Mouse (Mus musculus): ENCODE measurements at regions not wholly inside any gene's neighbourhood (a gene's known extent, or its start where the extent isn't known, plus 50 kb on each side); places are given as distances from the start of the nearest gene placed in this dataset.
A peak's percentile ranks its signal among the peaks of the same experiment; 100 is the strongest.

GRCm38 (mm10) chr15:28131546-28131945 is 72.0 kb upstream of the Dnah5 start:
- no peak overlapping the region for H3K4me2 ChIP-seq
- H3K4me1 ChIP-seq (ENCODE audit: insufficient read depth) = no peaks in the 10 kb centered on the region
- no peak for TF ChIP-seq CTCF (IDR thresholded peaks at IDR 0.05; ENCODE audit: low read depth)
- H3K9ac ChIP-seq = no peak overlapping the region
- H3K27ac ChIP-seq (ENCODE audit: low read depth) = no peak overlapping the region
- no peak overlapping the region for H3K4me3 ChIP-seq (ENCODE audit: low read depth, low read length)
- DNase-seq = no peak
- H3K27me3 ChIP-seq (ENCODE audit: insufficient read depth, low read length) = no peaks in the 10 kb centered on the region
- no peak for ATAC-seq (ENCODE audit: insufficient read depth)
- 82% methylated on average over 4 of the region's 4 CpGs for WGBS
- H3K9me3 ChIP-seq (ENCODE audit: low read depth, low read length) = no peaks in the 10 kb centered on the region; the same call in 1 of the 2 replicates
- H3K36me3 ChIP-seq (ENCODE audit: insufficient read depth) = no peaks in the 10 kb centered on the region

GRCm38 (mm10) chr15:28133171-28133810 is 70.3 kb upstream of the Dnah5 start:
- no peak for TF ChIP-seq CTCF (IDR thresholded peaks at IDR 0.05; ENCODE audit: low read depth)
- Histone ChIP-seq H3K4me3 (ENCODE audit: low read depth, low read length) (no peak overlapping the region), H3K9me3 (ENCODE audit: low read depth, low read length) (no peaks in the 10 kb centered on the region; the same call in 1 of the 2 replicates), H3K4me1 (ENCODE audit: insufficient read depth) (no peaks in the 10 kb centered on the region), H3K27me3 (ENCODE audit: insufficient read depth, low read length) (no peaks in the 10 kb centered on the region), H3K27ac (ENCODE audit: low read depth) (no peak overlapping the region; the same call in 1 of the 2 replicates), H3K4me2 (no peak overlapping the region), H3K36me3 (ENCODE audit: insufficient read depth) (no peaks in the 10 kb centered on the region), H3K9ac (no peak overlapping the region)
- ATAC-seq (ENCODE audit: insufficient read depth) (no peak), DNase-seq (no peak)
- WGBS = 36% methylated on average over 10 of the region's 10 CpGs

- H3K4me1 ChIP-seq (ENCODE audit: insufficient read depth) = no peaks in the 10 kb centered on the region
- H3K27ac ChIP-seq (ENCODE audit: low read depth) = 0 out of 2 replicates have a peak overlapping the region, but pooled peaks have one; percentile 10
- no peaks in the 10 kb centered on the region for H3K27me3 ChIP-seq (ENCODE audit: insufficient read depth, low read length)
- H3K4me2 ChIP-seq = no peak overlapping the region
- H3K9ac ChIP-seq = no peak overlapping the region
- ATAC-seq (ENCODE audit: insufficient read depth) (no peak), DNase-seq (no peak)
- no peak for TF ChIP-seq CTCF (IDR thresholded peaks at IDR 0.05; ENCODE audit: low read depth)
- no peaks in the 10 kb centered on the region; the same call in 1 of the 2 replicates for H3K9me3 ChIP-seq (ENCODE audit: low read depth, low read length)
- no peaks in the 10 kb centered on the region for H3K36me3 ChIP-seq (ENCODE audit: insufficient read depth)
- no peak overlapping the region for H3K4me3 ChIP-seq (ENCODE audit: low read depth, low read length)
- 69% methylated on average over 2 of the region's 2 CpGs for WGBS
Observed at GRCm38 (mm10) chr15:28134206-28134605, 69.3 kb upstream of the Dnah5 start.

- Histone ChIP-seq H3K4me2 (no peak overlapping the region), H3K27ac (ENCODE audit: low read depth) (no peak overlapping the region), H3K9me3 (ENCODE audit: low read depth, low read length) (no peaks in the 10 kb centered on the region), H3K9ac (no peak overlapping the region), H3K4me1 (ENCODE audit: insufficient read depth) (no peaks in the 10 kb centered on the region), H3K27me3 (ENCODE audit: insufficient read depth, low read length) (no peaks in the 10 kb centered on the region), H3K36me3 (ENCODE audit: insufficient read depth) (no peaks in the 10 kb centered on the region), H3K4me3 (ENCODE audit: low read depth, low read length) (no peak overlapping the region)
- DNase-seq (no peak), ATAC-seq (ENCODE audit: insufficient read depth) (no peak)
- no peak for TF ChIP-seq CTCF (IDR thresholded peaks at IDR 0.05; ENCODE audit: low read depth)
- 76% methylated on average over 2 of the region's 2 CpGs for WGBS
Observed at GRCm38 (mm10) chr15:28138806-28139205, 64.7 kb upstream of the Dnah5 start.

- TF ChIP-seq CTCF (IDR thresholded peaks at IDR 0.05; ENCODE audit: low read depth) = no peak
- H3K4me2 ChIP-seq = no peak overlapping the region
- no peak overlapping the region for H3K4me3 ChIP-seq (ENCODE audit: low read depth, low read length)
- H3K9ac ChIP-seq = no peak overlapping the region
- no peaks in the 10 kb centered on the region for H3K36me3 ChIP-seq (ENCODE audit: insufficient read depth)
- DNase-seq (no peak), ATAC-seq (ENCODE audit: insufficient read depth) (no peak)
- H3K4me1 ChIP-seq (ENCODE audit: insufficient read depth) = no peaks in the 10 kb centered on the region
- no peaks in the 10 kb centered on the region for H3K9me3 ChIP-seq (ENCODE audit: low read depth, low read length)
- H3K27ac ChIP-seq (ENCODE audit: low read depth) = no peak overlapping the region
- H3K27me3 ChIP-seq (ENCODE audit: insufficient read depth, low read length) = no peaks in the 10 kb centered on the region
- 90% methylated on average over 8 of the region's 8 CpGs for WGBS
Observed at GRCm38 (mm10) chr15:28140301-28140700, 63.3 kb upstream of the Dnah5 start.

- Histone ChIP-seq H3K9me3 (ENCODE audit: low read depth, low read length) (no peaks in the 10 kb centered on the region), H3K4me3 (ENCODE audit: low read depth, low read length) (no peak overlapping the region), H3K4me1 (ENCODE audit: insufficient read depth) (no peaks in the 10 kb centered on the region), H3K36me3 (ENCODE audit: insufficient read depth) (no peaks in the 10 kb centered on the region), H3K4me2 (no peak overlapping the region), H3K27me3 (ENCODE audit: insufficient read depth, low read length) (no peaks in the 10 kb centered on the region), H3K9ac (no peak overlapping the region), H3K27ac (ENCODE audit: low read depth) (no peak overlapping the region)
- no peak for TF ChIP-seq CTCF (IDR thresholded peaks at IDR 0.05; ENCODE audit: low read depth)
- ATAC-seq (ENCODE audit: insufficient read depth) = no peak
- DNase-seq = peak; percentile 28
- 34% methylated on average over 6 of the region's 6 CpGs for WGBS
Observed at GRCm38 (mm10) chr15:28141345-28141744, 62.2 kb upstream of the Dnah5 start.

GRCm38 (mm10) chr15:28144217-28144616 is 59.3 kb upstream of the Dnah5 start:
- H3K4me3 ChIP-seq (ENCODE audit: low read depth, low read length) = no peak overlapping the region
- DNase-seq (no peak), ATAC-seq (ENCODE audit: insufficient read depth) (no peak)
- H3K9ac ChIP-seq = no peak overlapping the region
- 82% methylated on average over 7 of the region's 7 CpGs for WGBS
- H3K9me3 ChIP-seq (ENCODE audit: low read depth, low read length) = no peaks in the 10 kb centered on the region
- no peaks in the 10 kb centered on the region for H3K4me1 ChIP-seq (ENCODE audit: insufficient read depth)
- no peak for TF ChIP-seq CTCF (IDR thresholded peaks at IDR 0.05; ENCODE audit: low read depth)
- H3K36me3 ChIP-seq (ENCODE audit: insufficient read depth) = no peaks in the 10 kb centered on the region
- no peak overlapping the region for H3K4me2 ChIP-seq
- no peak overlapping the region for H3K27ac ChIP-seq (ENCODE audit: low read depth)
- H3K27me3 ChIP-seq (ENCODE audit: insufficient read depth, low read length) = no peaks in the 10 kb centered on the region

Measured in lung, embryonic 14.5 days (tissue).